Mouse (Mus musculus) heart, postnatal 0 days (tissue): ENCODE measurements around the gene Slc24a2.

Source experiments
- CTCF ChIP-seq: IDR thresholded peaks from 2 replicates; pipeline ENCODE4 v1.5.1; 2016; ENCODE audit warnings: antibody characterized with exemption, control low read depth, low read depth
- EP300 ChIP-seq: IDR thresholded peaks from 2 replicates; pipeline ENCODE4 v1.6.1; 2016; ENCODE audit warnings: antibody characterized with exemption, low read depth

DNA sequence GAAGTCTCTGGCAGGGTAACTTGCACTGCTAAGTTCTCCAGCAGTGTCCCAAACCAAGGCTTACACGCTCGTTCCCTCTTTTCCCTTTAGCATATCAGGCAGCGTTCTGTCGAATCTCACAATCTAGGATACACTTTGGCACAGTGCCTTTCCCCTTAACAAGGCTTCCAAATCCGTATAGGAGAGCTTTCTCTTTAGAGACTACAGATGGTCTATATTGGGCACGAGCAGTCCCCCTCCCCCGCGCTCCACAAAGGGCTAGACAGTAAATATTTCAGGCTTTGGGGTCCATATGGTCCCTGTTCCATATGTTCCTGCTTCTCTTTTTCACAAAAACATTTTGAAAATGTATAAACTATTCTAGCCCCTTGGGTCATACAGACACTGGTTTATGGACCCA lies 205.7 kb downstream of the Slc24a2 start:
- TF ChIP-seq CTCF (no peak), EP300 (no peak)
